Mouse (Mus musculus) limb, embryonic 14.5 days (tissue): ENCODE results near the gene Aip. TPM values are rescaled to one million over a fixed set of nuclear protein-coding genes. Genes with fewer than 3 reads are reported as not detected.

ENCODE experiments used
- ATAC-seq: fragments of 200-750 bp; cut with Nextera tagmentation; 2 replicates; pipeline ENCODE4 v1.8.0; 2017; ENCODE audit warnings: low read depth, moderate number of reproducible peaks, moderate TSS enrichment; ENCODE audit not compliant: low FRiP score
- DNase-seq: peaks from one replicate; pipeline ENCODE4 v3.0.0-alpha.2; 2015; ENCODE audit warnings: low spot score
- H3K27ac ChIP-seq: fragments of 300-500 bp; sonication (generic); replicated peaks from 2 replicates; pipeline ENCODE4 v1.5.1; 2014; ENCODE audit warnings: low read depth, mild to moderate bottlenecking, low read length, moderate library complexity, mixed read lengths
- H3K27me3 ChIP-seq: fragments of 300-500 bp; sonication (generic); 2 replicates; pipeline ENCODE4 v1.6.1; 2014; ENCODE audit warnings: low read length, mixed read lengths; ENCODE audit not compliant: control insufficient read depth, insufficient read depth
- H3K36me3 ChIP-seq: fragments of 300-500 bp; sonication (generic); 2 replicates; pipeline ENCODE4 v1.6.1; 2014; ENCODE audit warnings: mild to moderate bottlenecking, low read length, moderate library complexity, mixed read lengths; ENCODE audit not compliant: control insufficient read depth, insufficient read depth
- H3K4me1 ChIP-seq: fragments of 300-500 bp; sonication (generic); 2 replicates; pipeline ENCODE4 v1.6.1; 2014; ENCODE audit warnings: antibody characterized with exemption, low read length, mixed read lengths; ENCODE audit not compliant: control insufficient read depth, insufficient read depth
- H3K4me2 ChIP-seq: fragments of 300-500 bp; sonication (generic); replicated peaks from 2 replicates; pipeline ENCODE4 v1.6.1; 2014; ENCODE audit warnings: low read depth, mild to moderate bottlenecking, low read length, moderate library complexity; ENCODE audit not compliant: severe bottlenecking
- H3K4me3 ChIP-seq: fragments of 300-500 bp; sonication (generic); replicated peaks from 2 replicates; pipeline ENCODE4 v1.5.1; 2014; ENCODE audit warnings: low read length
- H3K9ac ChIP-seq: fragments of 300-500 bp; sonication (generic); 2 replicates; pipeline ENCODE4 v1.6.1; 2014; ENCODE audit warnings: mild to moderate bottlenecking, low read depth, low read length, moderate library complexity; ENCODE audit not compliant: severe bottlenecking
- H3K9me3 ChIP-seq: fragments of 300-500 bp; sonication (generic); 2 replicates; pipeline ENCODE4 v1.6.1; 2016; ENCODE audit warnings: low read length; ENCODE audit not compliant: control insufficient read depth
- POLR2A ChIP-seq: fragments of 200-500 bp; IDR thresholded peaks from 2 replicates; pipeline ENCODE4 v1.8.0; 2012; ENCODE audit warnings: inconsistent platforms, mild to moderate bottlenecking, moderate library complexity, borderline replicate concordance; ENCODE audit not compliant: insufficient read depth, insufficient read length; ENCODE audit errors: extremely low read depth
- WGBS: fragments of 180-500 bp; shearing (Covaris S2); extraction: QIAGEN DNeasy Blood & Tissue Kit; methylation state at CpG from one replicate; pipeline ENCODE4 v1.1.7; 2014; 5-methylcytosine and 5-hydroxymethylcytosine counted together
- polyA plus RNA-seq, 2 experiments: library from polyadenylated mRNA; depleted of rRNA in 1 of 2; stranded (reverse) in 1 of 2; unstranded in 1 of 2; fragments of >200 nt; fragmentation: Nextera tagmentation in 1 of 2; extraction: Ambion mirVana in 1 of 2; gene quantifications; 2 replicates each; pipeline versions ENCODE4 v1.2.1 to v1.2.3; 2012 to 2014

The Aip gene
- polyA plus RNA-seq, 2 experiments: 86.4 to 119 TPM

GRCm38 (mm10) chr19:4106654-4107053, 19.0 kb downstream of the Aip start:
- H3K9me3 ChIP-seq: no peaks in the 10 kb centered on the region
- no peak overlapping the region for H3K9ac ChIP-seq
- H3K27me3 ChIP-seq: peaks cover 7% of the 10 kb centered on the region; the same call in 1 of the 2 replicates
- WGBS: 84% methylated on average over 14 of the region's 14 CpGs
- TF ChIP-seq POLR2A: no peak
- no peak for ATAC-seq
- DNase-seq: no peak
- no peak overlapping the region for H3K4me2 ChIP-seq
- no peak overlapping the region for H3K4me3 ChIP-seq
- H3K36me3 ChIP-seq: peaks cover 4% of the 10 kb centered on the region
- H3K4me1 ChIP-seq: no peaks in the 10 kb centered on the region
- H3K27ac ChIP-seq: no peak overlapping the region

- no peak for TF ChIP-seq POLR2A
- no peak overlapping the region for H3K27ac ChIP-seq
- no peak overlapping the region for H3K4me2 ChIP-seq
- no peak overlapping the region for H3K4me3 ChIP-seq
- no peak overlapping the region for H3K9ac ChIP-seq
- ATAC-seq (no peak), DNase-seq (no peak)
- 90% methylated on average over 16 of the region's 16 CpGs for WGBS
- H3K4me1 ChIP-seq: peaks cover 11% of the 10 kb centered on the region
- no peaks in the 10 kb centered on the region for H3K36me3 ChIP-seq
- peaks cover 26% of the 10 kb centered on the region; the same call in 1 of the 2 replicates for H3K27me3 ChIP-seq
- no peaks in the 10 kb centered on the region for H3K9me3 ChIP-seq
Observed at GRCm38 (mm10) chr19:4104675-4105194, 20.9 kb downstream of the Aip start.

GRCm38 (mm10) chr19:4103792-4104191, 21.9 kb downstream of the Aip start:
- peaks cover 32% of the 10 kb centered on the region; the same call in 1 of the 2 replicates for H3K27me3 ChIP-seq
- no peak for TF ChIP-seq POLR2A
- 74% methylated on average over 3 of the region's 3 CpGs for WGBS
- H3K9ac ChIP-seq: no peak overlapping the region
- H3K4me1 ChIP-seq: peaks cover 18% of the 10 kb centered on the region
- ATAC-seq (no peak), DNase-seq (no peak)
- H3K9me3 ChIP-seq: no peaks in the 10 kb centered on the region
- no peak overlapping the region for H3K4me3 ChIP-seq
- H3K27ac ChIP-seq: no peak overlapping the region
- H3K4me2 ChIP-seq: no peak overlapping the region
- no peaks in the 10 kb centered on the region for H3K36me3 ChIP-seq

- ATAC-seq: no peak
Observed at GRCm38 (mm10) chr19:4103294-4103693, 22.4 kb downstream of the Aip start.

GRCm38 (mm10) chr19:4102626-4103025, 23.0 kb downstream of the Aip start:
- Histone ChIP-seq H3K4me1 (peaks cover 22% of the 10 kb centered on the region), H3K4me3 (no peak overlapping the region), H3K9me3 (no peaks in the 10 kb centered on the region), H3K9ac (no peak overlapping the region), H3K4me2 (no peak overlapping the region), H3K36me3 (no peaks in the 10 kb centered on the region), H3K27ac (no peak overlapping the region), H3K27me3 (peaks cover 32% of the 10 kb centered on the region; the same call in 1 of the 2 replicates)
- TF ChIP-seq POLR2A: no peak
- ATAC-seq: no peak
- 94% methylated on average over 12 of the region's 12 CpGs for WGBS
- no peak for DNase-seq

More at GRCm38 (mm10) chr19:4103294-4103693, 22.4 kb downstream of the Aip start:
- Histone ChIP-seq H3K36me3 (no peaks in the 10 kb centered on the region), H3K4me3 (no peak overlapping the region), H3K27ac (no peak overlapping the region), H3K4me1 (peaks cover 18% of the 10 kb centered on the region), H3K9ac (no peak overlapping the region), H3K4me2 (no peak overlapping the region), H3K27me3 (peaks cover 32% of the 10 kb centered on the region; the same call in 1 of the 2 replicates), H3K9me3 (no peaks in the 10 kb centered on the region)
- no peak for TF ChIP-seq POLR2A
- WGBS: 94% methylated on average over 18 of the region's 18 CpGs
- no peak for DNase-seq
